Mouse (Mus musculus): ENCODE results near the gene Psg17.
"Not testable (repeated sequence)": the region's sequence is repeated elsewhere in the genome, so short reads cannot be mapped to it uniquely, and the experiment has no call there.

Gene Psg17

GRCm38 (mm10) chr7:18821507-18821906, at the start of gene Psg17:
Psg17 (minus strand) TSS chr7:18821607.
- DNase-seq (ENCODE audit: low spot score in 2 of 2): no peak

- DNase-seq (ENCODE audit: low spot score in 2 of 2): not testable (repeated sequence)
Measured at GRCm38 (mm10) chr7:18871031-18871430, 49.6 kb upstream of the Psg17 start, which contains the start of gene Pglyrp1. Pglyrp1 (plus strand) TSS chr7:18871331.

- no peak for DNase-seq (ENCODE audit: low spot score in 2 of 2)
Measured at GRCm38 (mm10) chr7:18868491-18868890, 47.1 kb upstream of the Psg17 start.

GRCm38 (mm10) chr7:18862801-18863200, 41.4 kb upstream of the Psg17 start:
- DNase-seq (ENCODE audit: low spot score in 2 of 2): no peak

GRCm38 (mm10) chr7:18858310-18858916, 37.0 kb upstream of the Psg17 start:
- DNase-seq (ENCODE audit: low spot score in 2 of 2): no peak

GRCm38 (mm10) chr7:18848395-18848794, 27.0 kb upstream of the Psg17 start:
- DNase-seq (ENCODE audit: low spot score in 2 of 2): no peak

- no peak for DNase-seq (ENCODE audit: low spot score in 2 of 2)
Measured at GRCm38 (mm10) chr7:18844811-18845210, 23.4 kb upstream of the Psg17 start.

GRCm38 (mm10) chr7:18841174-18841567, 19.8 kb upstream of the Psg17 start:
- DNase-seq (ENCODE audit: low spot score in 2 of 2): no peak

- no peak for DNase-seq (ENCODE audit: low spot score in 2 of 2)
Measured at GRCm38 (mm10) chr7:18840386-18841173, 19.2 kb upstream of the Psg17 start.

- DNase-seq (ENCODE audit: low spot score in 2 of 2): no peak
Measured at GRCm38 (mm10) chr7:18839865-18840264, 18.5 kb upstream of the Psg17 start, which contains the start of gene Mill2. Mill2 (plus strand) TSS chr7:18839966.

- DNase-seq (ENCODE audit: low spot score in 2 of 2): no peak
Measured at GRCm38 (mm10) chr7:18832298-18832697, 10.9 kb upstream of the Psg17 start.

- no peak for DNase-seq (ENCODE audit: low spot score in 2 of 2)
Measured at GRCm38 (mm10) chr7:18829545-18829944, 8.1 kb upstream of the Psg17 start.

- DNase-seq (ENCODE audit: low spot score in 2 of 2): no peak
Measured at GRCm38 (mm10) chr7:18828592-18828991, 7.2 kb upstream of the Psg17 start.

GRCm38 (mm10) chr7:18827792-18828546, 6.6 kb upstream of the Psg17 start:
- DNase-seq (ENCODE audit: low spot score in 2 of 2): no peak

- no peak for DNase-seq (ENCODE audit: low spot score in 2 of 2)
Measured at GRCm38 (mm10) chr7:18818301-18818700, 3.1 kb downstream of the Psg17 start.

GRCm38 (mm10) chr7:18803526-18803925, 17.9 kb downstream of the Psg17 start:
- DNase-seq (ENCODE audit: low spot score in 2 of 2): no peak

- DNase-seq (ENCODE audit: low spot score in 2 of 2): no peak
Measured at GRCm38 (mm10) chr7:18799129-18799528, 22.3 kb downstream of the Psg17 start.

- DNase-seq (ENCODE audit: low spot score in 2 of 2): no peak
Measured at GRCm38 (mm10) chr7:18798420-18798819, 23.0 kb downstream of the Psg17 start, which contains the start of gene Psg19. Psg19 (minus strand) TSS chr7:18798520.

GRCm38 (mm10) chr7:18790671-18791070, 30.7 kb downstream of the Psg17 start:
- not testable (repeated sequence) for DNase-seq (ENCODE audit: low spot score in 2 of 2)

GRCm38 (mm10) chr7:18781301-18781700, 40.1 kb downstream of the Psg17 start:
- DNase-seq (ENCODE audit: low spot score in 2 of 2): not testable (repeated sequence)

GRCm38 (mm10) chr7:18779337-18779781, 42.0 kb downstream of the Psg17 start:
- no peak for DNase-seq (ENCODE audit: low spot score in 2 of 2)

Data from spleen, postnatal 10 days (tissue).